Mouse (Mus musculus) midbrain, embryonic 14.5 days (tissue): Measurements from ENCODE around the gene Vmn1r200. TPM values are rescaled to one million over a fixed set of nuclear protein-coding genes. Genes with fewer than 3 reads are reported as not detected.
"Not testable (repeated sequence)": the region's sequence is repeated elsewhere in the genome, so short reads cannot be mapped to it uniquely, and the experiment has no call there.

ENCODE experiments used
- ATAC-seq: fragments of 200-750 bp; cut with Nextera tagmentation; 2 replicates; pipeline ENCODE4 v1.8.0; 2017; ENCODE audit warnings: moderate number of reproducible peaks, moderate library complexity; ENCODE audit not compliant: low FRiP score, low TSS enrichment
- DNase-seq: peaks from one replicate; pipeline ENCODE4 v3.0.0-alpha.2; 2015
- H3K27ac ChIP-seq: fragments of 300-500 bp; sonication (generic); replicated peaks from 2 replicates; pipeline ENCODE4 v1.5.1; 2014; ENCODE audit warnings: mild to moderate bottlenecking, low read depth, low read length, moderate library complexity
- H3K27me3 ChIP-seq: fragments of 300-500 bp; sonication (generic); 2 replicates; pipeline ENCODE4 v1.6.1; 2014; ENCODE audit warnings: low read length, control low read depth, mixed read lengths; ENCODE audit not compliant: control insufficient read depth, insufficient read depth
- H3K36me3 ChIP-seq: fragments of 300-500 bp; sonication (generic); 2 replicates; pipeline ENCODE4 v1.6.1; 2014; ENCODE audit warnings: low read length, control low read depth; ENCODE audit not compliant: control insufficient read depth, insufficient read depth
- H3K4me1 ChIP-seq: fragments of 300-500 bp; sonication (generic); 2 replicates; pipeline ENCODE4 v1.6.1; 2014; ENCODE audit warnings: mild to moderate bottlenecking, antibody characterized with exemption, low read length, control low read depth; ENCODE audit not compliant: control insufficient read depth, insufficient read depth
- H3K4me2 ChIP-seq: fragments of 300-500 bp; sonication (generic); 2 replicates; pipeline ENCODE4 v1.6.1; 2014; ENCODE audit warnings: mild to moderate bottlenecking, low read length, moderate library complexity
- H3K4me3 ChIP-seq: fragments of 300-500 bp; sonication (generic); replicated peaks from 2 replicates; pipeline ENCODE4 v1.5.1; 2014; ENCODE audit warnings: low read depth, low read length
- H3K9ac ChIP-seq: fragments of 300-500 bp; sonication (generic); replicated peaks from 2 replicates; pipeline ENCODE4 v1.6.1; 2014; ENCODE audit warnings: mild to moderate bottlenecking, low read length, moderate library complexity
- H3K9me3 ChIP-seq: fragments of 300-500 bp; sonication (generic); 2 replicates; pipeline ENCODE4 v1.6.1; 2016; ENCODE audit warnings: low read length, control low read depth, mixed read lengths; ENCODE audit not compliant: control insufficient read depth
- WGBS: fragments of 180-500 bp; shearing (Covaris S2); extraction: QIAGEN DNeasy Blood & Tissue Kit; methylation state at CpG from one replicate; pipeline ENCODE4 v1.1.7; 2014; 5-methylcytosine and 5-hydroxymethylcytosine counted together
- polyA plus RNA-seq: library from polyadenylated mRNA; unstranded; fragments of >200 nt; fragmentation: Nextera tagmentation; extraction: Ambion mirVana; gene quantifications from 2 replicates; pipeline ENCODE4 v1.2.1, GENCODE M21; 2014

Vmn1r200 gene
- polyA plus RNA-seq = 0.20 TPM in 1 of 2 replicates, not detected in the other

GRCm38 (mm10) chr13:22390073-22390472, at the start of gene Vmn1r200:
TSS of gene Vmn1r200 (plus strand) at chr13:22390373.
- H3K4me1 ChIP-seq = no peaks in the 10 kb centered on the region
- no peaks in the 10 kb centered on the region for H3K27me3 ChIP-seq
- no peak within 1 kb of the TSS for H3K9ac ChIP-seq
- 17% methylated on average over 3 of the region's 3 CpGs for WGBS
- no peak within 1 kb of the TSS for H3K4me3 ChIP-seq
- ATAC-seq (no peak), DNase-seq (no peak)
- no peak within 1 kb of the TSS for H3K4me2 ChIP-seq
- no peak within 1 kb of the TSS for H3K27ac ChIP-seq
- no peaks in the 10 kb centered on the region for H3K36me3 ChIP-seq
- H3K9me3 ChIP-seq = no peaks in the 10 kb centered on the region

- ATAC-seq = no peak
- Histone ChIP-seq H3K36me3 (no peaks in the 10 kb centered on the region), H3K4me2 (no peak within 1 kb of the TSS), H3K4me1 (no peaks in the 10 kb centered on the region), H3K27me3 (no peaks in the 10 kb centered on the region), H3K4me3 (no peak within 1 kb of the TSS), H3K9ac (no peak within 1 kb of the TSS), H3K9me3 (no peaks in the 10 kb centered on the region), H3K27ac (no peak within 1 kb of the TSS)
- WGBS = 63% methylated on average over 1 of the region's 1 CpGs
- DNase-seq = no peak
Observed at GRCm38 (mm10) chr13:22350064-22350463, 40.1 kb upstream of the Vmn1r200 start, which contains the start of gene Vmn1r198. TSS of gene Vmn1r198 (plus strand) at chr13:22350364.

GRCm38 (mm10) chr13:22350813-22351212, 39.4 kb upstream of the Vmn1r200 start:
- H3K27ac ChIP-seq = no peak overlapping the region
- no peak for DNase-seq
- H3K27me3 ChIP-seq = no peaks in the 10 kb centered on the region
- no peak overlapping the region for H3K9ac ChIP-seq
- H3K36me3 ChIP-seq = no peaks in the 10 kb centered on the region
- 92% methylated on average over 1 of the region's 1 CpGs for WGBS
- no peaks in the 10 kb centered on the region for H3K9me3 ChIP-seq
- H3K4me2 ChIP-seq = no peak overlapping the region
- ATAC-seq = no peak
- no peak overlapping the region for H3K4me3 ChIP-seq
- H3K4me1 ChIP-seq = no peaks in the 10 kb centered on the region

GRCm38 (mm10) chr13:22379518-22379917, 10.7 kb upstream of the Vmn1r200 start, which contains the start of gene Vmn1r199:
TSS of gene Vmn1r199 (plus strand) at chr13:22379818.
- no peak for ATAC-seq
- Histone ChIP-seq H3K4me2 (no peak within 1 kb of the TSS), H3K27ac (no peak within 1 kb of the TSS), H3K4me1 (no peaks in the 10 kb centered on the region), H3K4me3 (no peak within 1 kb of the TSS), H3K36me3 (no peaks in the 10 kb centered on the region), H3K9ac (no peak within 1 kb of the TSS), H3K9me3 (no peaks in the 10 kb centered on the region), H3K27me3 (no peaks in the 10 kb centered on the region)
- WGBS = 83% methylated on average over 2 of the region's 2 CpGs
- no peak for DNase-seq

- not testable (repeated sequence) for H3K9me3 ChIP-seq, H3K9ac ChIP-seq, H3K27me3 ChIP-seq, H3K36me3 ChIP-seq, DNase-seq, H3K4me2 ChIP-seq, H3K4me3 ChIP-seq, H3K27ac ChIP-seq, H3K4me1 ChIP-seq, ATAC-seq
- WGBS = 84% methylated on average over 3 of the region's 3 CpGs
Observed at GRCm38 (mm10) chr13:22381128-22381527, 9.0 kb upstream of the Vmn1r200 start.

- Histone ChIP-seq H3K27me3 (no peaks in the 10 kb centered on the region), H3K36me3 (no peaks in the 10 kb centered on the region), H3K9me3 (no peaks in the 10 kb centered on the region), H3K27ac (no peak overlapping the region), H3K9ac (no peak overlapping the region), H3K4me1 (no peaks in the 10 kb centered on the region), H3K4me3 (no peak overlapping the region), H3K4me2 (no peak overlapping the region)
- ATAC-seq (no peak), DNase-seq (no peak)
- WGBS = 84% methylated on average over 3 of the region's 3 CpGs
Observed at GRCm38 (mm10) chr13:22383401-22383800, 6.8 kb upstream of the Vmn1r200 start.

- Histone ChIP-seq H3K36me3 (no peaks in the 10 kb centered on the region), H3K9me3 (no peaks in the 10 kb centered on the region), H3K27ac (no peak overlapping the region), H3K27me3 (no peaks in the 10 kb centered on the region), H3K9ac (no peak overlapping the region), H3K4me1 (no peaks in the 10 kb centered on the region), H3K4me2 (no peak overlapping the region), H3K4me3 (no peak overlapping the region)
- WGBS = 100% methylated on average over 1 of the region's 1 CpGs
- no peak for ATAC-seq
- no peak for DNase-seq
Observed at GRCm38 (mm10) chr13:22387050-22387449, 3.1 kb upstream of the Vmn1r200 start.

GRCm38 (mm10) chr13:22402978-22403377, 12.8 kb downstream of the Vmn1r200 start:
- Histone ChIP-seq H3K4me1 (no peaks in the 10 kb centered on the region), H3K9ac (no peak overlapping the region), H3K4me3 (no peak overlapping the region), H3K36me3 (no peaks in the 10 kb centered on the region), H3K4me2 (no peak overlapping the region), H3K27me3 (no peaks in the 10 kb centered on the region), H3K27ac (no peak overlapping the region), H3K9me3 (peaks cover 14% of the 10 kb centered on the region)
- DNase-seq (no peak), ATAC-seq (no peak)
- WGBS = 69% methylated on average over 1 of the region's 1 CpGs
